Mouse (Mus musculus) embryonic facial prominence, embryonic 10.5 days (tissue): ENCODE results near the gene Serpinb1b. TPM values are rescaled to one million over a fixed set of nuclear protein-coding genes. Genes with fewer than 3 reads are reported as not detected.

Source experiments
- DNase-seq: peaks from one replicate; pipeline ENCODE4 v3.0.0-alpha.2; 2017; ENCODE audit warnings: low spot score
- H3K27ac ChIP-seq: fragments of 300-500 bp; sonication (generic); replicated peaks from 2 replicates; pipeline ENCODE4 v1.5.1; 2016; ENCODE audit warnings: mild to moderate bottlenecking
- H3K27me3 ChIP-seq: fragments of 300-500 bp; sonication (generic); replicated peaks from 2 replicates; pipeline ENCODE4 v1.6.1; 2016; ENCODE audit warnings: low read depth, mild to moderate bottlenecking; ENCODE audit not compliant: poor library complexity, severe bottlenecking
- H3K36me3 ChIP-seq: fragments of 300-500 bp; sonication (generic); replicated peaks from 2 replicates; pipeline ENCODE4 v1.6.1; 2016; ENCODE audit warnings: mild to moderate bottlenecking, moderate library complexity
- H3K4me1 ChIP-seq: fragments of 300-500 bp; sonication (generic); 2 replicates; pipeline ENCODE4 v1.6.1; 2016
- H3K4me3 ChIP-seq: fragments of 300-500 bp; sonication (generic); 2 replicates; pipeline ENCODE4 v1.5.1; 2016; ENCODE audit warnings: mild to moderate bottlenecking, moderate library complexity
- H3K9me3 ChIP-seq: fragments of 300-500 bp; sonication (generic); 2 replicates; pipeline ENCODE4 v1.6.1; 2016; ENCODE audit warnings: mild to moderate bottlenecking
- WGBS: fragments of 180-500 bp; shearing (Covaris S2); methylation state at CpG from one replicate; pipeline ENCODE4 v1.1.7; 2016; 5-methylcytosine and 5-hydroxymethylcytosine counted together
- polyA plus RNA-seq: library from polyadenylated mRNA; unstranded; fragments of >200 nt; fragmentation: Nextera tagmentation; extraction: Ambion mirVana; gene quantifications from 2 replicates; pipeline ENCODE4 v1.2.1, GENCODE M21; 2016

The Serpinb1b gene
- polyA plus RNA-seq, 1 experiment from 2014 or later = 0.59 TPM

DNA sequence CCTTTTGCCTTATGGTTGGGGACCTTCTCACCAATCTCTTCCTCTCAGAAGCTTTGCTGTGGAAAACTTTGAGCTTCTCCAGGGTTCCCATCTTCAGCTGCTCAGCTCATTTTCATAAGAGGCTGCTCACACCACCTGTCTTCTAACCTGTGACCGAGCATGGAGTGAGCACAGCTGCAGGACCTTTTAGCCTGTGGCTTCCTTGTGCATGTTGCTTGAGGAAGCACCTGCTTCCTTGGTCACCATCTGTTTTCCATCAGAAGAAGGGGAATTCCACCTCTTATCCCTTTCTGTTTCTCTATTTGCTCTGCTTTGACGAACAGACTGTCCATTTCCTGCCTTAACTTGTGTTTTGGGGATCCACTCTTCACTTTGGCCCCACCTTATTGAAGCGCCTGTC is 34.7 kb downstream of the Serpinb1b start:
- Histone ChIP-seq H3K27me3 (no peaks in the 10 kb centered on the region), H3K36me3 (no peaks in the 10 kb centered on the region), H3K9me3 (0 out of 2 replicates have a peak, but pooled peaks cover 4% of the 10 kb centered on the region), H3K4me3 (no peak overlapping the region), H3K27ac (no peak overlapping the region), H3K4me1 (no peaks in the 10 kb centered on the region)
- 69% methylated on average over 3 of the region's 3 CpGs for WGBS
- no peak for DNase-seq

- Histone ChIP-seq H3K4me3 (no peak overlapping the region), H3K9me3 (no peaks in the 10 kb centered on the region), H3K27me3 (no peaks in the 10 kb centered on the region), H3K36me3 (no peaks in the 10 kb centered on the region), H3K4me1 (no peaks in the 10 kb centered on the region), H3K27ac (no peak overlapping the region)
- no peak for DNase-seq
- WGBS = 85% methylated on average over 2 of the region's 2 CpGs
Observed at GRCm38 (mm10) chr13:33137717-33138116, 59.3 kb downstream of the Serpinb1b start.

- Histone ChIP-seq H3K27ac (no peak overlapping the region), H3K36me3 (no peaks in the 10 kb centered on the region), H3K27me3 (no peaks in the 10 kb centered on the region), H3K4me1 (no peaks in the 10 kb centered on the region), H3K9me3 (0 out of 2 replicates have a peak, but pooled peaks cover 5% of the 10 kb centered on the region), H3K4me3 (no peak overlapping the region)
- DNase-seq = no peak
- WGBS = 82% methylated on average over 3 of the region's 3 CpGs
Observed at GRCm38 (mm10) chr13:33141435-33141834, 63.1 kb downstream of the Serpinb1b start.

Other genes with a start within 250 kb of the Serpinb1b start
- 0.67 and 1.2 TPM in 2 replicates for gene Serpinb1a, start 227.4 kb upstream of the Serpinb1b start, polyA plus RNA-seq
- gene Serpinb1c, start 180.4 kb upstream of the Serpinb1b start, polyA plus RNA-seq = not detected in 2 replicates
- 1.1 and 1.7 TPM in 2 replicates for gene Serpinb6b, start 113.4 kb upstream of the Serpinb1b start, polyA plus RNA-seq
- 1.4 TPM in 2 replicates for gene Serpinb9, start 75.3 kb upstream of the Serpinb1b start, polyA plus RNA-seq
- gene Serpinb9b, start 51.2 kb upstream of the Serpinb1b start, polyA plus RNA-seq = not detected in 2 replicates
- not detected in 2 replicates for gene Serpinb9c, start 81.2 kb downstream of the Serpinb1b start, polyA plus RNA-seq
- not detected in 2 replicates for gene Serpinb9d, start 114.4 kb downstream of the Serpinb1b start, polyA plus RNA-seq
- gene Serpinb9e, start 171.0 kb downstream of the Serpinb1b start, polyA plus RNA-seq = not detected in 2 replicates
- not detected in 2 replicates for gene Serpinb9f, start 245.5 kb downstream of the Serpinb1b start, polyA plus RNA-seq